Mouse (Mus musculus): ENCODE results near the gene Scap.
"Not testable (repeated sequence)": the region's sequence is repeated elsewhere in the genome, so short reads cannot be mapped to it uniquely, and the experiment has no call there.

The Scap gene

GRCm38 (mm10) chr9:110333896-110334259 is 790 bp downstream of the Scap start:
- no peak for DNase-seq

- no peak for DNase-seq
Observed at GRCm38 (mm10) chr9:110334849-110335248, 1.8 kb downstream of the Scap start.

DNA sequence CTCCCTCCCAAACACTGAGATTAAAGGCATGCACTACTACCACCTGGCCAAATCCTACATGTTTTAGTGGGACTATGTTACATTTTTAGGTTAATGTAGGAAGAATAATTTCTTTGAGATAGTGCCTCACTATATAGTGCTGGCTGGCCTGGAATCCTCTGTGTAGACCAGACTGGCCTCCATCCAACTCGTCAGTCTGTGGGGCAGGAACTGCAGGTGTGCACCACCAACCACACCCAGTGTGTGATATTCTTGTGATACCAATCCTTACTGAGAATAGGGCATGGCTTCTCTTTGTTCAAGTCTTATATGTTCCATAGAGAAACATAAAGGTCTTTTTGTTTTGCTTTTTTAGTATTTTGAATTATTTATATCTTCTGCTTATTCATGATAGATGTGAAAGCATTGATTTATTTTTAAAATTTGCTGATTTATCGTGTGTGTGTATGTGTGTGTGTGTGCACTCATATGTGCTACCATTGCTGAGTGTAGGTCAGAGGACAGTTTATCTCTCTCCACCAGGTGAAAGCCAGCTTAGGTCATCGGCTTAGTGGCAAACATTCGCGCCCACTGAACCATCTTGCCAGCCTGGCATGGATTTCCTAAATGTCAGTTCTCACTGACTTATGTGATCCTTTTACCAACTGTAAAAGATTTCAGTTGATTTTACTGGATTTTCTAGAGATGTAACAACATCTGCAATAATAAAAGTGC is 7.1 kb downstream of the Scap start:
- no peak for DNase-seq

DNA sequence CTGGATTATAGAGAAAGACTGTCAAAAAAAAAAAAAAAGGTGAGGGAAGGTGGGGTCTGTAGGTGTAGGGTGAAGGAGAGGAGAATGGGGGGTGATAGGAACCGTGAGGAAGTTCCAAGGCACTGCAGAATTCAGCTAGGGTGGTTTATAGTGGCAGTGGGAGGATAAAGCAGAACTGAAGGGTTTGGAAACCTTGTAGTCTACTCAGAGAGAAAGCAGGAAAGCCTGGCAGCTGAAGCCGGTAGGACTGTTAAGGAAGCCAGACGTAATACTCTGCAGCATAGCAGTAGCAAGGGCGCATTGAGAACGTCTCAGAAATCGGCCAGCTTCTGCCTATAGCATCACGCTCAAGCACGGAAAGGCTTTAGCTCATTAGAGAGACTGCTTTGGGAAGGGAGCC is 8.9 kb downstream of the Scap start:
- DNase-seq: no peak

DNA sequence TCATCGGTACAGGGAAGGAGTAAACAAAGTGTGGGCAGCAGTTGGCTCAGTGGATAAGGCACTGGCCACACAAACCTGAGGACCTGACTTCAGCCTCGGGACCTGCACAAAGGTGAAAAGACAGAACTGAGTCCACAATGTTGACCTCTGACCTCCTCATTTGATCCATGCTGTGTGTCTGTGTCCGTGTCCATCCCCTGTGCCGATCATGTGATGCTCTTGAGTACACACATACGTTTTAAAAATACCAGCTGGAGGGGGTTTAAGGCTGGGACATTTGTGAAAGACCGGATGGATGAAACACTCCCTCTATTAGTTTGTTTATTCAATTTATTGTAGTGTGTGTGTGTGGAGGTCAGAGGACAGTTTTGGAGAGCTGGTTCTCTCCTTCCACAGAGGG is 10.7 kb downstream of the Scap start:
- no peak for DNase-seq

- DNase-seq: no peak
Observed at GRCm38 (mm10) chr9:110345057-110345739, 12.1 kb downstream of the Scap start.

DNA sequence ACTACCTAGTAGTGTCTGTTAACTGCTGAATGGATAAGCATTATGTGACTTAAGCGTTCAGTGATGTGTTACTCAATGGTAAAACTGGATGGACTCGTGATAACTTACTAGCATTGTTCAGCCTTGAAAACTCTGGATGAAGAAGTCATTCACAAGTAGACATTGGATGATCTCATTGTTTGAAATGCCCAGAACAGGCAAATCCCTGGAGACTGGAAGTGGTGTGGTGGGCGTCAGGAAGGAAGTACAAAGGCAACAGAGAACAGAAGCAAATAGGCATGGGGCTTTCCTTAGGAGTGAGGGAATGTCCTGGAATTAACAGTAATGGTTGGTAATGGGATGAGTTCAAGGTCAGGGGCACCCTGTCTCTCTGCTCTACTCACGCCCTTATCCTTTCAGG is 15.8 kb downstream of the Scap start:
- no peak for DNase-seq

DNA sequence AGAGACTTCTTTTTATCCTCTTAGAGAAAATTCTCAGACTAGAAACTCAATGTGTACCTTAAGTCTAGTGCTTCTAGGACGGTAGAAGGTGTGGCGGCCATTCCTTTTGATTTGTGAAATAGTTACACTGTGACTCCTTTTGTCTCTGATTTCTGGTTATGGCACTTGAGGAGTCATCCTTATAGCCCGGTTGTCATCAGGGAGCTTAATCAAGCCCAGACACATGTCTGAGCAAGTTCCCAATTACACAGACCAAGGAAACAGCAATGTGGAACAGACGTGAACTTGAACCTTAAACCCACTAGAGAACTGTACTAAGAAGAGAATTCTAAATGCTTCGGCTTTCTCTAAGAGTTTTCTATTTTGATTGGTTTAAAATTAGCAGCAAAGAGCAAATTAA is 17.1 kb downstream of the Scap start:
- DNase-seq: no peak

DNA sequence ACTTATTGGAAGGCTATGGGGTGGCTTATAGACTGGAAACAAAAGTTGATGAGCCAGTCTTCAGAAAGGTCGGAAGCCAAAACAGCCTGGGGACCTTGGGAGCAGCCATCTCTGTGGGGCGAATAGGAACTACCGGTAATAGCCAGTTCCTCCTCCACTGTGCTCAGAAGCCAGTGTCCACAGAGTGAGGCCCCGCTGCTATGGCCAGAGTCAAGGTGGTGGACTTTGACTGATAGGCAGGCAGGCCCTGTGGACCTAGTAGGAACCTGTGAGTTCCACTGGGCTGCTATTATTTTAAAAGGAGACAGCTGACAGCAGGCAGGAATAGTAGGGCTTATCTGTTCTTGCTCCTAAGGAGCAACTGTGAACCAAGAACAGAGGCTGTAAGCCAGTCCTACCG is 17.5 kb downstream of the Scap start:
- no peak for DNase-seq

- DNase-seq: no peak
Observed at GRCm38 (mm10) chr9:110351350-110351749, 18.3 kb downstream of the Scap start.

DNA sequence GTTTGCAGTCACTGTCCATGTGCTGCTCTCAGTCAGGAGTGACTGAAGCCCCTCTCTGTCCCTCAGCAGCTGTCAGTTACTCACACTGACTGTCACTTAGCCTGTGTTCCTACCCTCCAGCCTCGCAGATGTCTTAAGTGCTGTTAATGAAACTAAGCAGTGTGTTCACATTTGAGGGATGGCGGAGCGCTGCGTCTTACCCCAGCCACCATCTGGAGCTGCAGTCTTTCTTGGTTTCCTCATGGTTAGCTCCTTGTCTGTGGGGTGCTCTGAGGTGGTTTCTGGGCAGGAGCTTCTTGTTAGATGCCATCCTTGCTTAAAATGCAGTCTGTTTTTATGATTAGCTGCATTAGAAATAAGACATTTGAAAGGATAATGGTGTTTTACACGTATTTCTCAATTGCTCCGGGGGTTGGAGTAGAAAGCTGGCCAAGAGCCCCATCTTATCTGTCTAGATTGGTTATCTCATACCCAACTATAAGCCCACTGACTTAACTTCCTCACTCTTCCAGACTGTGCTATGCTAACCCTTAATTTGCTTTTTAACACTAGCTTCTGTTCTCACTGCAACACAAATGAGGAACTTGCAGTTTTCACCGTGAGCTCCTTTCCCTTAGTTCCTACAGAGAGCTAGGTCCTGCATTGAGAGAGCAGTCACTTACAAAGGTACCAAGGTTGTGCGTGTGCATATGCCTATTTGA is 19.0 kb downstream of the Scap start:
- DNase-seq: no peak

DNA sequence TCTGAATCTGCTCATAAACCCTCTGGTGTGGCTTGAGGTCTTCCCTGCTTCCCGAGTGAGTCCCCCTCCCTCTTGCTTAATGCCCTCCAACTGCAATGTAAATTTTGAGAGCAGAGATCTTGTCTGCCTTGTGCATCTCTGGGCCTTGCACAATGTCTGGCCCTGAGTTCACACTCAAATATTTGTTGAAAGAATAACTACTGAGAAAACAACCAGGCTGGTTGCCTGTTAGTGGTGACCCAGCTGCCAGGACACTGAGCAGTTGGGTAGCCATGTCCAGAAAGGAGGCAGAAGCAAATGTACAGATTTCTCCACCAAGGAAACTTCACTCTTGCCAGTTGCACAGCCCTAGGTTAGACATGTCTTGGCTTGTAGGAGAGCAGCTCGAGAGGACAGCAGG is 25.3 kb downstream of the Scap start:
- DNase-seq: no peak

DNA sequence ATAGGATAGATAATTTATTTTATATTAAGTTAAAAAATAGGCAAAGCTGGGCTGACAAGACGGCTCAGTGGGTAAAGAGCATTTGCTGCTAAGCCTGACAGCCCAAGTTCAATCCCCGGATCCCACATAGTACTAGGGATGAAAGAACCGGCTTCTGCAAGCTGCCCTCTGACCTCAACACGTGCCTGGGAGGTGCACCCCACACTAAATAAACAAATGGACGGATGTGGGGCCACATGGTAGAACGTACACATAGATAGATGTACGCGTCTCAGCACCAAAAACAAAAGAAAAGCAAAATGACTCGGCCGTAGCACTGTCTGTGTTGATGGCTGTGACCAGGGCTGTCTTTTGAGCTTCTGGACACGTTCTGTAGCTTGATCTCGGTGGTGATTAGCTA is 28.2 kb downstream of the Scap start:
- no peak for DNase-seq

DNA sequence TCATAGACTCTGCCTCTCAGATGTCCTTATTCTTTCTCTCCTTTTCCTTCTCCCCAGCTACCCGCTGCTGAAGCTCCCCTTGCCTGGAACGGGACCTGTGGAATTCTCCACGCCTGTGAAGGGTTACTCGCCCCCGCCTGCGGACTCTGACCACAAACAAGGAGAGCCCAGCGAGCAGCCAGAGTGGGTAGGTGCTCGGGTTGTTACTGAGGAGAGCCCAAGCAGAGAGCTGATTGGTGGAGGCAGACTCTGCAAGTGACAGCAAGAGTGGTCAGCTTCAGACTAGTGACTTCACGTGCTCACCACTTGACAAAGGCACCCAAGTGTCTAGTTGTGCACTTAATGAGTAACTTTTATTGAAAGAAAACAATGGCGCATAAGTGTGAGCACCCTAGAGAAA is 29.2 kb downstream of the Scap start:
- DNase-seq: no peak

DNA sequence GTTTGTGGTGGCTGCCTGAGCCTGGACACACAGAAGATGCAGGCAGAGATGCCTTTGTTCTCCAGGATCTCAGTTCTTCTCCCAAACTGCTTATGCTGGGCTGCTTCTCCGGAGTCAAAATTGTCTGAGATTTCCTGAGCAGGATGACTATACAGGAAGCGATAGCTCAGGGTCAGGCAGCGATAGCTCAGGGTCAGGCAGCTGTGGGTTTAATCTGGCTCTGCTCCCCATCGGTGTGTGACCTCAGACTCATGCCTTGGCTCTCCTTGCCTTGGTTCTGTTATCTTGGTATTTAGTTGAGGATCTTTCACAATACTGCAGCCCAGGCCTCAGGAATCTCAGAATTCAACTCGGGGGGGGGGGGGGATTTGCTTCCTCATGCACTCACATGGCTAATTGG is 33.7 kb downstream of the Scap start:
- no peak for DNase-seq

DNA sequence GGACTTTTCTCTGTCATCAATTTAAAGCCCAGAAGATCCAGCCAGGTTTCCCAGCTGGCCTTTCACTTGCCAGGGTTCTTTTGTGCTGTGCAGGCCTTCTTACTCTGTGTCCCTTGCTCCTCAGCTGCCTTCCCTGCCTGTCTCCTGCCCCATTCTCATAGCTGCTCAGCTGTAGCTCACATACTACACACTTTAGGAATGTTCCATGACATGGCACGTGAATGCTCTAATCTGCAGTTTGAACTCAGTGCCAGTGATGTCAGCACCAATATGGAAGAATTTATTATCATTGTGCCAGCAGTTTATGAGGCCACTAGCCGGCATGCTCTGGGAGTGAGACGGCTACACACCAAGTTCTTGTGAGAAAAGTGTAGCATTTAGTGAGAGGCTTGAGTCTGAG is 36.8 kb downstream of the Scap start:
- DNase-seq: no peak

DNA sequence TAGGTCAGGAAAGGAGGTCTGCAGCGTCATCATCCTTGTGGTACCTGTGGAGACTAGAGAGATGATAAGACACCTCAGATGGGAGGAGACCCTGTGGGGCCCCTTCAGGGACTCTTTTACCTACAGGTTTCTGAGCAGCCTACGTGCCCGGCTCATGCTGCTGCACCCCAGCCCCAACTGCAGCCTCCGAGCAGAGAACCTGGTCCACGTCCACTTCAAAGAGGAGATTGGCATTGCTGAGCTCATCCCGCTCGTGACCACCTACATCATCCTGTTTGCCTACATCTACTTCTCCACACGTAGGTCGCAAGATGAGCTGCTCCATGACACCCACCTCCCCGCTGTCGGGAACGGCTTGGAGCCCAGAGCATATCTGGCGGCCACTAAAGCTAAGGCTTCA is 40.8 kb downstream of the Scap start:
- no peak for DNase-seq

GRCm38 (mm10) chr9:110375668-110376067 is 42.6 kb downstream of the Scap start:
- DNase-seq: no peak

DNA sequence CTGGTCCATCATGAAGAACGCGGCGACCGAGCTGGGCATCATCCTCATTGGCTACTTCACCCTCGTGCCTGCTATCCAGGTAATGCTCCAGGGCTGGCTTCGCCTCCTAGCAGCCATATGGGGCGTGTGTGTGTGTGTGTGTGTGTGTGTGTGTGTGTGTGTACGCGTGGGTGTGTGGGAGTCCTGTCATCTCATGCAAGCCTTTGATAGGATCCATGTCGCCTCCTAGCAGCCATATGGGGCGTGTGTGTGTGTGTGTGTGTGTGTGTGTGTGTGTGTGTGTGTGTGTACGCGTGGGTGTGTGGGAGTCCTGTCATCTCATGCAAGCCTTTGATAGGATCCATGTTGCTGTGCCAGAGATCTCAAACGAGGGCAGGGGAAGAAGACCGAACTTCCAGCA is 44.6 kb downstream of the Scap start:
- not testable (repeated sequence) for DNase-seq

DNA sequence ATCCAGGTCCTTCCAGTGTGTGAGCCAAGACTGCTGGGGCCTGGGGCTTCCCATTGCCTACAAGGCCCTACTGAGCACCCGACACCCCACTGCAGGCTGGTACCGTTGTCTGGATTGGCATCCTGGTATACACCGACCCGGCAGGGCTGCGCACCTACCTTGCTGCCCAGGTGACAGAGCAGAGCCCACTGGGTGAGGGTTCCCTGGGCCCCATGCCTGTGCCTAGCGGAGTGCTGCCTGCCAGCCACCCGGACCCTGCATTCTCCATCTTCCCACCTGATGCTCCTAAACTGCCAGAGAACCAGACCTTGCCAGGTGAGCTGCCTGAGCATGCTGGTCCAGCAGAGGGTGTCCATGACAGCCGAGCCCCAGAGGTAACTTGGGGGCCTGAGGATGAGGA is 46.3 kb downstream of the Scap start:
- DNase-seq: no peak

DNA sequence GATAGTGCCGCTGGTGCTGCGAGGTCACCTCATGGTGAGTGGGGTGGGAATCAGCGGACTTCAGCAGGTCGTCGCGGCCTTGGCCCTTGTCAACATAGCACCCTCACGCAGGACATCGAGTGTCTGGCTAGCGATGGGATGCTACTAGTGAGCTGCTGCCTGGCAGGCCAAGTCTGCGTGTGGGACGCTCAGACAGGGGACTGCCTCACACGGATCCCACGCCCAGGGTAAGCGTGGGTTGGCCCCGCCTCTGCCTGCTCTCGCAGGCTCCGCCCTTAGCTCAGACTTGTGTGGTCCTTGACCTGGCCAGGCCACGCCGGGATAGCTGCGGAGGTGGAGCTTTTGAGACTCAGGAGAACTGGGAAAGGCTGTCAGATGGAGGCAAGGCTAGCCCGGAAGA is 47.6 kb downstream of the Scap start:
- DNase-seq: no peak

DNA sequence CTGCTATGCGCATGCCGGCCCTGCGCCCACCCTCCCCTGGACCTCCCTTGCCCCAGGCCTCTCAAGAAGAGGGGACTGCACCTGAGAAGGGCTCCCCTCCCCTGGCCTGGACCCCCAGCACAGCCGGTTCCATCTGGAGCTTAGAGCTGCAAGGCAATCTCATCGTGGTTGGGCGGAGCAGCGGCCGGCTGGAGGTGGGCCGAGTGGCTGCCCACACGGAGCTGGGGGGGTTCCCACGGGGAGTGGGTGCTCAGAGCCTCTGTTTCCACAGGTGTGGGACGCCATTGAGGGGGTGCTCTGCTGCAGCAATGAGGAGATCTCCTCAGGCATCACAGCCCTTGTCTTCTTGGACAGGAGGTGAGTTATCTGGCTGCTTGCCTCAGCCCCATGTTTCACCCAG is 48.2 kb downstream of the Scap start:
- no peak for DNase-seq

GRCm38 (mm10) chr9:110384369-110384929 is 51.4 kb downstream of the Scap start:
- no peak for DNase-seq

- DNase-seq: no peak
Observed at GRCm38 (mm10) chr9:110388011-110388410, 54.9 kb downstream of the Scap start.

Measured in thymus, postnatal 36 days (tissue).